Mouse (Mus musculus): Measurements from ENCODE around the gene Dnaic2.

DNA sequence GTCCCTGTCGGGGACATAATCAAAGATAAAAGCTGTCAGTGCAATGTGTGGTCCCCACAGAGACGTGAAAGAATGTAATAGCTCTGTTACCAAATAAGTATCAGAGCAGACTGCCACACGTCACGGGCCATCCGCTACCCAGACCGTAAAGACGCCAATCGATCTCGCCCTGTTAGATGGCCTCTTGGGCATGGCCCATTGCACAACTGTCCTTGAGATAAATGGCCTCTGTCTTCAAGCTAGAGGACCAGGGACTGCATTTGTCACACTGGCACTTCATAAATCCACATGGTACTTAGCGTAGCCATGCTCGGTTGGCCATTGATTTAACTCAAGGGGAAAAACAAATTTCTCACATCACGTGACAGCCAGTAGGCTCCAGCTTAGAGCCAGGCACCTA is 15.3 kb upstream of the Dnaic2 start:
- TF ChIP-seq CTCF (IDR thresholded peaks at IDR 0.05; ENCODE audit: low read depth, low read length) (no peak), EP300 (IDR thresholded peaks at IDR 0.05; ENCODE audit: insufficient read depth, low read depth, low read length) (no peak)
